Mouse (Mus musculus) hindbrain, postnatal 0 days (tissue): Measurements from ENCODE around the gene Zfp638. TPM values are rescaled to one million over a fixed set of nuclear protein-coding genes. Genes with fewer than 3 reads are reported as not detected.
"Not testable (repeated sequence)": the region's sequence is repeated elsewhere in the genome, so short reads cannot be mapped to it uniquely, and the experiment has no call there.

Experiments
- ATAC-seq: fragments of 200-750 bp; cut with Nextera tagmentation; 2 replicates; pipeline ENCODE4 v1.8.0; 2017; ENCODE audit warnings: mild to moderate bottlenecking, moderate TSS enrichment, moderate library complexity
- DNase-seq: peaks from one replicate; pipeline ENCODE4 v3.0.0-alpha.2; 2015; ENCODE audit warnings: low spot score
- H3K27ac ChIP-seq: fragments of 300-500 bp; sonication (generic); 2 replicates; pipeline ENCODE4 v1.5.1; 2014; ENCODE audit warnings: mild to moderate bottlenecking
- H3K27me3 ChIP-seq: fragments of 300-500 bp; sonication (generic); 2 replicates; pipeline ENCODE4 v1.6.1; 2014; ENCODE audit warnings: low read length, mixed read lengths; ENCODE audit not compliant: insufficient read depth
- H3K36me3 ChIP-seq: fragments of 300-500 bp; sonication (generic); 2 replicates; pipeline ENCODE4 v1.6.1; 2014; ENCODE audit warnings: low read length, mixed read lengths; ENCODE audit not compliant: insufficient read depth
- H3K4me1 ChIP-seq: fragments of 300-500 bp; sonication (generic); 2 replicates; pipeline ENCODE4 v1.6.1; 2014; ENCODE audit warnings: antibody characterized with exemption, low read length, mixed read lengths; ENCODE audit not compliant: insufficient read depth
- H3K4me2 ChIP-seq: fragments of 300-500 bp; sonication (generic); 2 replicates; pipeline ENCODE4 v1.6.1; 2014; ENCODE audit warnings: low read depth, mild to moderate bottlenecking, low read length, moderate library complexity, mixed read lengths
- H3K4me3 ChIP-seq: fragments of 300-500 bp; sonication (generic); 2 replicates; pipeline ENCODE4 v1.5.1; 2014; ENCODE audit warnings: low read length
- H3K9ac ChIP-seq: fragments of 300-500 bp; sonication (generic); replicated peaks from 2 replicates; pipeline ENCODE4 v1.6.1; 2014; ENCODE audit warnings: mild to moderate bottlenecking, low read length, moderate library complexity, mixed read lengths
- H3K9me3 ChIP-seq: fragments of 300-500 bp; sonication (generic); 2 replicates; pipeline ENCODE4 v1.6.1; 2016; ENCODE audit warnings: low read length, mixed read lengths
- CTCF ChIP-seq: IDR thresholded peaks from 2 replicates; pipeline ENCODE4 v1.5.1; 2016; ENCODE audit warnings: antibody characterized with exemption, control low read depth, low read depth
- WGBS: fragments of 180-500 bp; shearing (Covaris S2); extraction: QIAGEN DNeasy Blood & Tissue Kit; methylation state at CpG from one replicate; pipeline ENCODE4 v1.1.7; 2014; 5-methylcytosine and 5-hydroxymethylcytosine counted together
- polyA plus RNA-seq: library from polyadenylated mRNA; unstranded; fragments of >200 nt; fragmentation: Nextera tagmentation; extraction: Ambion mirVana; gene quantifications from 2 replicates; pipeline ENCODE4 v1.2.1, GENCODE M21; 2015
- total RNA-seq: library from RNA; depleted of rRNA; stranded (reverse); fragments of >200 nt; gene quantifications from 2 replicates; pipeline ENCODE4 v1.2.3, GENCODE M21; 2014

Gene Zfp638
- total and polyA plus RNA-seq, 2 experiments from 2014 or later, result 55.2 to 91.2 TPM

GRCm38 (mm10) chr6:84009172-84009872 lies 142.4 kb downstream of the Zfp638 start:
- Histone ChIP-seq H3K9ac (peak overlapping the region; percentile 22; the same call in 1 of the 2 replicates), H3K36me3 (no peaks in the 10 kb centered on the region), H3K27me3 (no peaks in the 10 kb centered on the region), H3K27ac (no peak overlapping the region), H3K4me3 (peak overlapping the region; percentile 38), H3K9me3 (no peaks in the 10 kb centered on the region), H3K4me2 (peak overlapping the region; percentile 87), H3K4me1 (peaks cover 17% of the 10 kb centered on the region)
- DNase-seq, result no peak
- 0 out of 2 replicates have a peak, but pooled peaks have one; percentile 2 for ATAC-seq
- 35% methylated on average over 8 of the region's 8 CpGs for WGBS
- no peak for TF ChIP-seq CTCF

- no peak for TF ChIP-seq CTCF
- 44% methylated on average over 4 of the region's 4 CpGs for WGBS
- H3K9ac ChIP-seq, result no peak overlapping the region
- ATAC-seq, result peak; percentile 41; the same call in 1 of the 2 replicates
- no peak overlapping the region for H3K27ac ChIP-seq
- H3K27me3 ChIP-seq, result no peaks in the 10 kb centered on the region
- no peaks in the 10 kb centered on the region for H3K36me3 ChIP-seq
- no peak overlapping the region for H3K4me2 ChIP-seq
- H3K4me1 ChIP-seq, result peaks cover 17% of the 10 kb centered on the region
- H3K4me3 ChIP-seq, result no peak overlapping the region
- no peak for DNase-seq
- no peaks in the 10 kb centered on the region for H3K9me3 ChIP-seq
Observed at GRCm38 (mm10) chr6:84009915-84010302, 143.0 kb downstream of the Zfp638 start.

GRCm38 (mm10) chr6:84010303-84011225 lies 143.7 kb downstream of the Zfp638 start:
- peak; percentile 49 for DNase-seq
- Histone ChIP-seq H3K4me2 (no peak overlapping the region), H3K4me3 (no peak overlapping the region), H3K4me1 (peaks cover 17% of the 10 kb centered on the region), H3K9ac (no peak overlapping the region), H3K36me3 (no peaks in the 10 kb centered on the region), H3K27me3 (no peaks in the 10 kb centered on the region), H3K27ac (no peak overlapping the region; the same call in 1 of the 2 replicates), H3K9me3 (no peaks in the 10 kb centered on the region)
- TF ChIP-seq CTCF, result no peak
- WGBS, result 31% methylated on average over 8 of the region's 8 CpGs
- ATAC-seq, result peak; percentile 55; the same call in 1 of the 2 replicates

GRCm38 (mm10) chr6:84014961-84015683 lies 148.2 kb downstream of the Zfp638 start:
- not testable (repeated sequence) for H3K4me1 ChIP-seq, H3K4me2 ChIP-seq, H3K4me3 ChIP-seq, H3K27ac ChIP-seq, H3K36me3 ChIP-seq, H3K9me3 ChIP-seq, H3K27me3 ChIP-seq, H3K9ac ChIP-seq, ATAC-seq
- peak; percentile 27 for TF ChIP-seq CTCF
- WGBS, result 60% methylated on average over 4 of the region's 4 CpGs
- DNase-seq, result peak; percentile 24

GRCm38 (mm10) chr6:84016851-84017250 lies 149.9 kb downstream of the Zfp638 start:
- WGBS, result 87% methylated on average over 7 of the region's 7 CpGs
- H3K27me3 ChIP-seq, result peaks cover 6% of the 10 kb centered on the region; the same call in 1 of the 2 replicates

GRCm38 (mm10) chr6:84017392-84017791 lies 150.5 kb downstream of the Zfp638 start:
- H3K4me3 ChIP-seq, result no peak overlapping the region
- no peak overlapping the region for H3K9ac ChIP-seq
- peaks cover 4% of the 10 kb centered on the region; the same call in 1 of the 2 replicates for H3K4me1 ChIP-seq
- H3K27me3 ChIP-seq, result peaks cover 6% of the 10 kb centered on the region; the same call in 1 of the 2 replicates
- TF ChIP-seq CTCF, result no peak
- WGBS, result 52% methylated on average over 3 of the region's 3 CpGs
- ATAC-seq (no peak), DNase-seq (no peak)
- H3K27ac ChIP-seq, result no peak overlapping the region
- H3K9me3 ChIP-seq, result no peaks in the 10 kb centered on the region
- H3K36me3 ChIP-seq, result no peaks in the 10 kb centered on the region
- no peak overlapping the region for H3K4me2 ChIP-seq

More at GRCm38 (mm10) chr6:84016851-84017250, 149.9 kb downstream of the Zfp638 start:
- no peak for DNase-seq
- ATAC-seq, result no peak
- H3K27ac ChIP-seq, result no peak overlapping the region
- H3K36me3 ChIP-seq, result no peaks in the 10 kb centered on the region
- H3K9ac ChIP-seq, result no peak overlapping the region
- no peak overlapping the region for H3K4me2 ChIP-seq
- H3K4me1 ChIP-seq, result peaks cover 4% of the 10 kb centered on the region; the same call in 1 of the 2 replicates
- no peak for TF ChIP-seq CTCF
- H3K9me3 ChIP-seq, result no peaks in the 10 kb centered on the region
- no peak overlapping the region for H3K4me3 ChIP-seq
